Mouse (Mus musculus) liver, adult 2 months (tissue): Measurements from ENCODE around the gene Abi3.

Experiments used
- CTCF ChIP-seq: fragments of 200-500 bp; IDR thresholded peaks from 2 replicates; pipeline ENCODE4 v1.5.1; 2011; ENCODE audit warnings: low read depth, low read length, control low read depth
- POLR2A ChIP-seq: fragments of 200-500 bp; IDR thresholded peaks from 2 replicates; pipeline ENCODE4 v1.6.1; 2011; ENCODE audit warnings: low read length, control low read depth; ENCODE audit not compliant: insufficient read depth; ENCODE audit errors: extremely low read depth

DNA sequence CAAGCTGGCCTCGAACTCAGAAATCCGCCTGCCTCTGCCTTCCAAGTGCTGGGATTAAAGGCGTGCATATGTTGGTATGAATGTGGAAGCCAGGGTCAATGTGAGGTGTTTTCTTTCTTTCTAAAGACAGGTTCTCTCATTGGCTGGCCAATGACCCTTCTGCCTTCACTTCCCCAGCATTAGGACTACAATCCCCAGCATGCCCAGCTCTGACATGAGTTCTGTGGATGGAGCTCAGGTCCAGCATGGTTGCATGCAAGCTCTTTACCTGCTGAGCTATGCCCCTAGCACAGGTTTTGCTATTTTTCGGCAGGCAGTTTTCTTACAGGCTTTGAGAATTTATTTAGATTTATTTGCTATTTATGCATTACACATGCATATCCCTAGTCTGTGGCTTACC is 15.0 kb upstream of the Abi3 start:
- TF ChIP-seq CTCF (no peak), POLR2A (no peak)
